Mouse (Mus musculus) thymus, postnatal 36 days (tissue): Measurements from ENCODE around the gene Galk2.

Experiments used
- DNase-seq, 2 experiments: peaks; one replicate each; pipeline ENCODE4 v3.0.0; 2022; ENCODE audit warnings: mixed read lengths in 2 of 2

Gene Galk2

DNA sequence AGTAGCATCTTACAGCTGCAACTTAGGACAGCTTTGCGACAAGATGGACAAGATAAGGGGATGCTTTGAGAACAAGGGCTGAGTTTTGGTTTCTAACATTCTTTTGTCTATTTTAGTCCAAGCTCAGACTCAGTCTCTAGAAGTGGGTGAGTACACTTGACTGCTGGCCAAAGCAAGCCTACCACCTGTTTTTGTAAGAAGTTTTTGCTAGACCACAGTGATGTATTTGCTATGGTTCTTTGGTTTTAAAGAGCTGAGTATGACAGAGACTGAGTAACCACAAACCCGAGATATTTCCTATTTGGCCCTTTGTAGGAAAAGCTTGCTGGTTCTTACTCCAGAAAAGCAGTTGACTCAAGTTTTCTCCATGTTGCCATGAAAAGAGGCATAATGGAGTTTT is 89.3 kb downstream of the Galk2 start:
- no peak for DNase-seq

DNA sequence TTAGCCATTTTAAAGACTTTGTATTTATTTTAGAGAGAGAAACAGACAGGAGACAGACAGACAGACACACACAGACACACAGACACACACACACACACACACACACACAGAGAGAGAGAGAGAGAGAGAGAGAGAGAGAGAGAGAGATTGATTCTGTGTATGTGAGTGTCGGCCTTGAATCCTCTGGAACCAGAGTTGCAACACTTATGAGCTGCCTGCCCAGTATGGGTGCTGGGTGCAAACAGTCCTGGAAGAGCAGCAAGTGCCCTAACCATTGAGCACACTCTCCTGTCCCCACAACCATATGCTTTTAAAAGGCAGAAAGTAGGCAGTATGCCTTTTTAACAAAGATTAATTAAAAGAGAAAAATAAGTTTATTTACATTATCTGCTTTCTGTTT is 109.9 kb downstream of the Galk2 start:
- no peak for DNase-seq

DNA sequence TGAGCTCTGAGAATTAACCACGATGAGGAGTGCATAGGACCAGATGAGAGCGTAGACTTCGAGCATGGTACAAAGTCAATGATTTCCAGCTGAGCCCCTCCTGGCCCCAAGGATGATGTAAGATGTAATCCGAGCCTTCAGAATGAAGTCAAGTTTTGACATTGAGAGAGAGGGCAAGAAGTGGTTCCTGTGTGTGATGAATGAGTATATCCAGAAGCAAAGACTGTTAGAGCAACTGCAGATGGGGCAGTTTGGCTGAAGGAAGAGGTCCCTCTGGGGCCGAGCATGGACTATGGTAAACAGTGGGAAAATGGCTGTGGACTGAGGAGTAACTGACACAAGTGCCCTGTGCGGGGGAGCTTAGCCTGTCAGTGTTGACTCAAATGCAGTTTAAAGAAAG is 114.3 kb downstream of the Galk2 start:
- no peak for DNase-seq

DNA sequence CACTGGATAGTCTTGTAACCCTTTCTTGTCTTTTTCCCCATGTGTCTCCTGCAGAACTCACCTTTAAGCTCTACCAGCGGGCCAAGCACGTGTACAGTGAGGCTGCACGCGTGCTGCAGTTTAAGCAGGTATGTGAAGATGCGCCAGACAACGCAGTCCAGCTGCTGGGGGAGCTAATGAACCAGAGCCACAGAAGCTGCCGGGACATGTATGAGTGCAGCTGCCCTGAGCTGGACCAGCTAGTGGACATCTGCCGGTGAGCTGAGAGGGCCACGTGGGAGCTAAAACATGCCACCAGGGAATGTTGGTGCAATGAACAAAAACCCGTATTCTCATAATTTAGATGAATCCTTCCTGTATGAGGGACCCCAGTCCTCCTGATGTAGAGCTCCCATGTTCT is 116.3 kb downstream of the Galk2 start:
- no peak for DNase-seq

DNA sequence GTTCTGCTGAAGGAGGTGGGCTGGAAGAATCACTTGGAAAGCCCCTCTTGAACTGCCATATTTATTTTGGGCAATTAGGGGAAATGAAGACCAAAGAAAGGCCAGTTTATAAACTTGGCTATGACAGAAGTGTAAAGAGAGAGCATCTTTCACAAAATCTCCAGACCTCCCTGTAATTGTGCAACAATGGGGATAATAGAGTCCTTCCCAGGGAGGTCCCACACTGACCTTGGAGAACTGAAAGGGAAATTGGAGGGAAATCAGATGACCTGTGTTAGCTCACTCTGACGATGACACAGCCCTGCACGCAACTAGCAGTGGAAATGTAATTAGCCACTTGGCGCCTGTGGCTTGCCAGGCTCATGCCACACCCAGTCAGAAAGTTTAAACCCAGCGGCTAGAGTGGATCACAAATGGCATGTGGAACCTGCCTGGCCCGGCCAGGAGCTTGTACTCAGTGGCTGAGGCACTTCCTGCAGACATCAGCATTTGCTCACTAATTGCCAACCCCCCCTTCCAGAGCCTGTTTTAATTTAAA is 117.0 kb downstream of the Galk2 start:
- DNase-seq: no peak

DNA sequence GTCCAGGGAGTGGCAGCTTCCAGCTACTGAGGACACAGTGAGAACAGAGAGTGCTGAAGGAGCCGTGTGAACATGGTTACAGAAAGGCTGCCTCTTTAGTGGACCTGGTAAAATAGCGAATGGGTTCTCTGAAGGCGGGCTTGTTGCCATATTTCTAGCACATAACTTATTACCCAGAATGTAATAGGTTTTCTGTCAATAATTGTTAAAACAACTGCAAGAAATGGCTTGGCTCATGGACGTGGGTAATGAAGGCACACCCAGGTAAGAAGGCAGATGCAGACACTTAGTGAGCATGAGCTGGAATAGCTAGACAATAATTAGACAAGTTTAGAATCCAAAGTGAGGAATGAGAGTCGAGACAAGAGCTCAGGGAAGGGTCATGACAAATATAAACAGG is 143.4 kb downstream of the Galk2 start:
- no peak for DNase-seq

DNA sequence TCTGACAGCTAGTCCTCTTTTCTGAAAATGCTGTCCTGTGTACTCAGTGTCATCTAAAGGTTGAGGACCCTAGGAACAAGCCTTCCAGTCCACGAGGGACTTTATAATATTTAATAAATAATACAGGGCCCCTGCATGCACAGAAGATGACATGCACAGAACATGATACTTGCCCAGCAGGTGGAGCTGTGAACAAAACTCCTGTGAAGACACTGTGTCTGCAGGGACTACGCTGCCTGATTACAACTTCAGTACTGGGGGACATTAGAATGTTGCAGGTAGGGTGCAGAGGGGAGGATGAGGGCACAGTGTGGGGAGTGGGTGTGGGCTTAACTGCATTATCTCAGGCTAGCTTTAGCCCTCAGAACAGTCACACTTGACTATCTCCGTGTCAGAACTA is 147.2 kb downstream of the Galk2 start:
- peak; percentile 15 to 43 for DNase-seq

DNA sequence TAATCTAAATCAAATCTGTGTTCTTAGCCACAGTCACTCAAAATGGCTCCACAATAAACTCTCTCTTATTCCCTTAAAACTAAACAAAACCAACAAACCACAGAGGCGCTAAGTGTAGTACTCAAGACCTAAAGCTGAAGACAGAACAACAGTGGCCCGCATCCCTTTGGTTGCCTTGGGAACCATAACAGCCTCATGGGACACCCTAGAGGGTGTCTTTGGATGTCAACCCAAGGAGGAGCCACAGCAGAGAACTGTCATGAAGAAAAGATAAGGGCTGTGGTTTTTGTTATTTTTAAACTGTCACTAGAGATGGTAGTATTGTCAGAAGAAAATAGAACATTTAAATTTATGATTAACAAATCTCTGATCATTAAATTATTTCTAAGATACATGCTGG is 147.8 kb downstream of the Galk2 start:
- no peak for DNase-seq

DNA sequence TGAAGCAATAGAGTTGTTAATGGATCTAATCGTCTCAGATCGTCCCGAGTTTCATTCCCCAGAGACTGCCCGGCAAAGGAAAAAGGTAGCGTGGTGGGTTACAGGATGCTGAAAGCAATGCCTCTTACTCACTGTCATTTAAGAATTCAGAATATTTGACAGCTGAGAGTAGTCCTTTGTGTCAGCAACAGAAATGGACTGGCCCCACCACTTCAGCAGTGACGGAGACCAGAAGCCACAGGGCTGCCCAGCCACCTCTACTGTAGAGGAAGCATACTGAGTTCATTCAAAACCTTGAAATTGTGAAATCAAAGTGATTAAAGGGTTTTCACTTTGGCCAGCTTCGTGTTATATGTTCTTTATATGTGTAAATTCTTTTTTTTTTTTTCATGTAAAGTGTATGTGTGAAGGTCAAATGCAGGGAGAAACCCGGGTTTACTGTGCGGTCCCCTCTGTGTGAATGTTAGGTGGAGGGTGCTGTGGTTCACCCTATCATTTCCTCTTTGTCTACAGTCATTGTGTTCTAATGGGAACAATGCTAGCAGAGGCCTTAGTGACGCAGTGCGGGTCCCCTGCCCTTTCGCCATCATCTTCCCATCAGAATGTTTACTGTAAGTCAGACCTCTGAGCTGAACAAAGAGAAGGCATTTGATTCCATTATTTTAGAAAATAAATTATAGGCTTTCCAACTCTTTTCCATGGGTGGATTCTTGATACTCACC is 156.2 kb downstream of the Galk2 start:
- no peak for DNase-seq

DNA sequence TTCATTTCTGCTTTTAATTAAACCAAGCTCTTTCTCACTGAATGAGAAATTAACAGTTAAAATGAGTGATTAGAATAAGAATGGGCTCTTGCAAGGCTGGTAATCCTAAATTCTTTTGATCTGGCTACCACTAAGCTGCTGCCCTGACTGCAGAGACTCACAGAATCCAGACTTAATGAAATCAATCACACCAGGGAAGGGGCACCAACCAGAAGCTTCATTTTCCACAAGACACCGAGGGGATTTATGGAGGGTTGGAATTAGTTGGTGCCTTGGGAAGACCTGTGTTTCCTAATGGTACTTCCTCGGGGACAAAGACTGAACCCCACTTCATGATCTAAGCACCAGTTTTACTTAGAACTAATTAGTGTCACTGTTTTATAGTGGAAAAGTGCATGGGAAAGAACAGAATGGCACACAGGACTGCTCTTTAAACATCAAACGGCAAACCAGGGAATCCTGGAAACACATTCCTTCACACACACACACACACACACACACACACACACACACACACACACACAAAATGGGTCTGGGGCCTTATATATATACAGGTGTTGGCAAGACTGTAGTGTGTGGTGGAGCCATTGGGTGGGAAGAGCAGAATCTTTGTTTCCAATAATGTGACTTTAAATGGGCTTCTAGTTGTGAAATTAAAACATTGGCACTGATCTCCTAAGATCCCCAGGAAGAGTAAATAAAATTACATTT is 157.0 kb downstream of the Galk2 start:
- DNase-seq: no peak

DNA sequence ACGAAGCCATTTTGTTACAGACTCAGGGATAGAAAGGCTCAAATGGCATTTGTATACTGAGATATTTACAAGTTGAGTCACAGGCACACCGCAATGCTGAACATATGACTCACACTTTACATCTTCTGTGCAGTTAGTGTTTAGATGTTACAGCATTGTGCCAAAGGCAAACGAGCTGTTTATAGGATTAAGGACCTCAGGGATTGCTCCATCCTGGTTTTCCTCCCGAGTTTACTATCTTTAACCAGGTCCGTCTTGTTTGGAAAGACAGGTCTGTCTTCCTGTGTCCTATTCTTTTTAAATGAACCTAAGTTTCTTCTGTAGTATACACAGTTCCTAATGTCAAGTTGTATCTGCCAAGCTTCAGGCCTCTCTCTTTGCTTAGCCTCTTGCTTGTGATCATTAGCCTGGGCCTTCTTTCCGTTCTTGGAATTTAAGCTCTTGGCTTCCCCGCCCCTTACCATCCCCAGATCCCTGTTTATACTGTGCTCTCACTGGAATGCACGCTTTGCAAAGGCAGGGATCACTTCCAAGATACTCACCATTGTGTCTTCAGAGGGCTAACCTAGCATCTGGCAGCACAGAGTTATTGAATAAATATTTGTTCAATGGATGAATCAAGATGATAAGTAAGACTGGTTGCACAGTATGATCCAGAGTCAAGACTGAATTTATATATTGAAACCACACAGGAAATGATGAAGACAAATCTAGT is 172.4 kb downstream of the Galk2 start:
- DNase-seq: no peak

DNA sequence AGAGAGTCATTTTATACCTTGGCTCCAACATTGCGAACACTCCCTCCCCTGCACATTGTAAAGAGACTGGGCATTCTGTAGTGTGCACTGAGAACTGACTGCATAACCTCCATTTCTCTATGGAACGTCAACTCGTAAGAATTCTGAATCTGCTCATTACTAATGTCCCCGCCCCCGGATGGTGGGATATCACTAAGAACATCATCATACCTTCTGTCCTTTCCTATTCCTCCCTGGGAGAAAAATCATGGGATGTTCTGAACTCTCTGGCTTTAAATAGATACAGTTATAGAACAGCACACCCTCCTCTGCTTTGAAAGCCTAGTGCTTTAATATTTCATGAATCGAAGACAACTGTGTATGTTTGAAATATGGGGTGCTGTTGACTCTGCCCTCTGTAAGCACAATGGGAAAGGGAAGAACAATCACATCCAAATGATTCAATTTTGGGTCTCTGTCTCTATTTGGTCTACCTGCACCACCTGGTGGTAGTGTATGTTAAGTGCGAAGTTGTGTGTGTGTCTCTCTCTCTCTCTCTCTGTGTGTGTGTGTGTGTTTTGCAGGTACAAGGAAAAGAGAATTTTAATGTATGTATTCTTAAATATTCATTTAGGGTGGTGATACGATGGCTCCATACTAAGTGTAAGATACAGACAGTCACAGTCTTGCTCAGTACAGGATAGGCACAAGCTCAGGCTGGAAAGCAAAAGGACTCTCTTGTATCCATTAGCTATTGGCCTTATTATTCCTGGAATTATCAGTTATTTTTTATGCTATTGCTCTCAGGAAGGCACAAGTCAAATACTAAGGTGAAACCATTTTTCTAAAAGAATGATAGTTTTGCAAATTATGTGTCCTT is 174.4 kb downstream of the Galk2 start:
- DNase-seq: no peak
